Mouse (Mus musculus) Muller cell, postnatal 12 days (primary cell): ENCODE data around the gene Pdcd7.

ENCODE experiments used
- DNase-seq: peaks from one replicate; pipeline ENCODE4 v3.0.0-alpha.2; 2015; ENCODE audit errors: inconsistent ontology term

The Pdcd7 gene

GRCm38 (mm10) chr9:65356561-65356960 is 10.7 kb downstream of the Pdcd7 start:
- no peak for DNase-seq

GRCm38 (mm10) chr9:65356971-65357370 is 11.1 kb downstream of the Pdcd7 start:
- DNase-seq: no peak

- no peak for DNase-seq
Observed at GRCm38 (mm10) chr9:65358956-65359480, 13.1 kb downstream of the Pdcd7 start.

- no peak for DNase-seq
Observed at GRCm38 (mm10) chr9:65360641-65361448, 14.9 kb downstream of the Pdcd7 start, which contains the start of gene Ubap1l. Gene Ubap1l (plus strand): TSS chr9:65361041.

- no peak for DNase-seq
Observed at GRCm38 (mm10) chr9:65363684-65364083, 17.8 kb downstream of the Pdcd7 start.

GRCm38 (mm10) chr9:65365721-65366120 is 19.8 kb downstream of the Pdcd7 start:
- DNase-seq: no peak

- DNase-seq: no peak
Observed at GRCm38 (mm10) chr9:65371756-65372155, 25.9 kb downstream of the Pdcd7 start.

GRCm38 (mm10) chr9:65372449-65372848 is 26.5 kb downstream of the Pdcd7 start:
- DNase-seq: no peak

- DNase-seq: no peak
Observed at GRCm38 (mm10) chr9:65374468-65375162, 28.7 kb downstream of the Pdcd7 start.

GRCm38 (mm10) chr9:65375163-65375934 is 29.4 kb downstream of the Pdcd7 start:
- DNase-seq: no peak

GRCm38 (mm10) chr9:65381017-65381590 is 35.2 kb downstream of the Pdcd7 start:
- DNase-seq: no peak

GRCm38 (mm10) chr9:65382031-65382750 is 36.3 kb downstream of the Pdcd7 start:
- DNase-seq: no peak

GRCm38 (mm10) chr9:65382751-65383097 is 36.8 kb downstream of the Pdcd7 start:
- no peak for DNase-seq

GRCm38 (mm10) chr9:65384276-65384675 is 38.4 kb downstream of the Pdcd7 start:
- peak; percentile 22 for DNase-seq

- no peak for DNase-seq
Observed at GRCm38 (mm10) chr9:65386373-65387140, 40.7 kb downstream of the Pdcd7 start.

GRCm38 (mm10) chr9:65390752-65391612 is 45.1 kb downstream of the Pdcd7 start:
- peak; percentile 19 for DNase-seq

- DNase-seq: no peak
Observed at GRCm38 (mm10) chr9:65391613-65391964, 45.7 kb downstream of the Pdcd7 start, which contains the start of gene Kbtbd13. Gene Kbtbd13 (minus strand): TSS chr9:65391652.

GRCm38 (mm10) chr9:65392638-65393364 is 46.9 kb downstream of the Pdcd7 start:
- peak; percentile 46 for DNase-seq

- DNase-seq: no peak
Observed at GRCm38 (mm10) chr9:65393606-65394005, 47.7 kb downstream of the Pdcd7 start.
